Mouse (Mus musculus) cerebellum, adult 8-10 months (tissue): ENCODE measurements around the gene Gpr157.

Source experiments
- DNase-seq: peaks from one replicate; pipeline ENCODE4 v3.0.0; 2022

The Gpr157 gene

GRCm38 (mm10) chr4:150112867-150113266 is 25.7 kb downstream of the Gpr157 start:
- peak; percentile 79 for DNase-seq

GRCm38 (mm10) chr4:150114505-150115061 is 27.4 kb downstream of the Gpr157 start:
- DNase-seq: no peak

GRCm38 (mm10) chr4:150117311-150117710 is 30.1 kb downstream of the Gpr157 start:
- DNase-seq: no peak

GRCm38 (mm10) chr4:150118163-150118562 is 31.0 kb downstream of the Gpr157 start:
- DNase-seq: no peak

GRCm38 (mm10) chr4:150119055-150119454 is 31.9 kb downstream of the Gpr157 start, which contains the start of gene Slc2a5:
TSS of gene Slc2a5 (plus strand) at chr4:150119283.
- DNase-seq: no peak

GRCm38 (mm10) chr4:150119640-150120039 is 32.5 kb downstream of the Gpr157 start:
- no peak for DNase-seq

GRCm38 (mm10) chr4:150120173-150120833 is 33.1 kb downstream of the Gpr157 start:
- no peak for DNase-seq

- DNase-seq: no peak
Measured at GRCm38 (mm10) chr4:150121430-150121829, 34.3 kb downstream of the Gpr157 start.

GRCm38 (mm10) chr4:150122476-150122875 is 35.3 kb downstream of the Gpr157 start:
- no peak for DNase-seq

- DNase-seq: no peak
Measured at GRCm38 (mm10) chr4:150126373-150126772, 39.2 kb downstream of the Gpr157 start.

- no peak for DNase-seq
Measured at GRCm38 (mm10) chr4:150127894-150128293, 40.7 kb downstream of the Gpr157 start.

GRCm38 (mm10) chr4:150128571-150128970 is 41.4 kb downstream of the Gpr157 start:
- DNase-seq: no peak

- DNase-seq: no peak
Measured at GRCm38 (mm10) chr4:150130661-150131060, 43.5 kb downstream of the Gpr157 start.

- DNase-seq: no peak
Measured at GRCm38 (mm10) chr4:150132692-150133271, 45.6 kb downstream of the Gpr157 start.

- DNase-seq: no peak
Measured at GRCm38 (mm10) chr4:150135254-150135653, 48.1 kb downstream of the Gpr157 start.

GRCm38 (mm10) chr4:150136693-150137092 is 49.5 kb downstream of the Gpr157 start:
- DNase-seq: peak; percentile 72

- no peak for DNase-seq
Measured at GRCm38 (mm10) chr4:150137368-150138083, 50.4 kb downstream of the Gpr157 start.

- peak; percentile 19 for DNase-seq
Measured at GRCm38 (mm10) chr4:150138084-150138543, 50.9 kb downstream of the Gpr157 start.

GRCm38 (mm10) chr4:150139090-150139489 is 51.9 kb downstream of the Gpr157 start:
- DNase-seq: no peak

- no peak for DNase-seq
Measured at GRCm38 (mm10) chr4:150140346-150140745, 53.2 kb downstream of the Gpr157 start.

- no peak for DNase-seq
Measured at GRCm38 (mm10) chr4:150144242-150144641, 57.1 kb downstream of the Gpr157 start.

GRCm38 (mm10) chr4:150146286-150146685 is 59.1 kb downstream of the Gpr157 start:
- DNase-seq: no peak

- no peak for DNase-seq
Measured at GRCm38 (mm10) chr4:150151045-150151444, 63.9 kb downstream of the Gpr157 start.

GRCm38 (mm10) chr4:150152483-150152882 is 65.3 kb downstream of the Gpr157 start:
- DNase-seq: no peak
